Mouse (Mus musculus) stomach, postnatal 0 days (tissue): Measurements from ENCODE around the gene Pdhx.

Experiments
- CTCF ChIP-seq: IDR thresholded peaks from 2 replicates; pipeline ENCODE4 v1.5.1; 2016; ENCODE audit warnings: antibody characterized with exemption, low read depth, mild to moderate bottlenecking, moderate library complexity
- EP300 ChIP-seq: optimal IDR thresholded peaks from 2 replicates; pipeline ENCODE3; 2016; ENCODE audit warnings: antibody characterized with exemption

DNA sequence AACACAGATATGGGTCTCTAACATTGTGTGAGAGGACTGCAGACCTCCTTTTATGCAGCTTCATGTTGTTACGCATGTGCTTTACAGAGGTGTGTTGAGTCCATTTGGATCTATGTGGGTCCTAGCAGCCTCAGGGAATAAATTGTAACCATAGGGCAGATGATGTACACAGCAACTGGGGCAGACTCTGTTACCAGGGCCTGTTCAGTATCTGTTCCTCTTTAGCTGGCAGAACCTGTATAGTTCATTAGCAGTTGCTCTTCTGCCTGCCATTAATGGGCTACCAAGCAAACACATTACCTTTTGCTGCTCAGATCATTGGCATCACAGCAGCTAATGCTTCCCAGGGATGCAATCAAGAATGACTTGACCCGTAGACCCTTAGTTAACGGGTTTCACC lies 100.2 kb downstream of the Pdhx start:
- TF ChIP-seq CTCF (no peak), EP300 (no peak)
